Mouse (Mus musculus): ENCODE measurements around the gene Tex38.

Gene Tex38

DNA sequence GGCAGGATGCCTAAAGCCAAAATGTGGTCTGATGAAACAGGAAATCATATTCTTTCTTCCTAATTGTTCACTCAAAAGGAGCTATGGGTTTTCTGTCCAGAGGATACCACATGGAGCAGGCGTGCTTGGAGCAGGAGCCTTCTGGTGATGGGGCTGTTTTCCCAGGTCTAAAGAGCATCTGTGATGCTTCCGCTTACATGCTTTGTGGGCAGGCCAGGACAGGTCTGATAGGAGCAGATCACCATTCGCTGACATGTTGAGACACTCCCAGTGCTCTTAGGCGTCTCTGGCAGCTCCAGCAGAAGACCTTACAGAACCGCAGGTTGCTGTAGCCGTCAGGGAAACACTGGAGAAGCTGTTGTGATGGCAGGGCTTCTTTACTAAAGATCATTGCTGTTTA is 5.8 kb downstream of the Tex38 start:
- no peak for DNase-seq (ENCODE audit: low read depth, low spot score)

- DNase-seq (ENCODE audit: low read depth, low spot score): no peak
Measured at GRCm38 (mm10) chr4:115767647-115768467, 13.0 kb downstream of the Tex38 start.

DNA sequence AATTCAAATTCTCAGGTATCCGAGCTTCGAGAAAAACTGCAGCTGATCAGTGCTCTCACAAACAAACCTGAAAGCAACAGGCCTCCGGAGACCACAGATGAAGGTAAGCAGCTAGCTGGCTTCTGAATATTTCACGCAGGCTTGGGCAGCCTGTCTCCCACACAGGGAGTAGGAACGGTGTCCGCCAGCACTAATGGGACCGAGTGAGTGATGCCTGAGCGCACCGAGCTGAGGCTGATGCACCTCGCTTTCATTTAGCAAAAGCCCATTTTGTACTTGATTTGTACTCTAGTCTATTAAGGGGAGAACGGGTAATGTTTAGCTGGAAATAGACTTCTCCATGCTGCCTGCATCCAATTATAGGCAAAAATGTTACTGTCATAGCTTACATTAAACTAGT is 16.2 kb downstream of the Tex38 start:
- no peak for DNase-seq (ENCODE audit: low read depth, low spot score)

DNA sequence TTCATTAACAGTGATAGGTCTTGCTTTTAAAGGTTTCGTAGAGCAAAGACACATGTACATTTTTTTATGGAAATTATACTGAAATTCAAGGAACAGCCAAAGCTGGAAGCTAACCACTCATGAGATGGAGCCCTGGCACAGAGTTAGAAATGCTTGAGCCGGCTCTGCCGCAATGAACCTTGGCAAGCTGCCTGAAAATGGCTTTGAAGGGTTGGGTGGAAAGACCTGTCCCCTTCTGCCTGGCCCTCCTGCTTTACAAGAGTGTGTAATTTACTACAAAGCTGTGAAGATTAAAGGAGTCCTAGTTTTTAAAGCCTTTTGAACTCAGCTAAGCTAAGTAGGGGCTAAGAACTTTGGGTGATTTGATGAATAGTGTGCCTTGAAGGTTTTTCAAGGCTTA is 19.6 kb downstream of the Tex38 start:
- no peak for DNase-seq (ENCODE audit: low read depth, low spot score)

- DNase-seq (ENCODE audit: low read depth, low spot score): no peak
Measured at GRCm38 (mm10) chr4:115754851-115755250, 26.0 kb downstream of the Tex38 start.

- DNase-seq (ENCODE audit: low read depth, low spot score): no peak
Measured at GRCm38 (mm10) chr4:115754101-115754500, 26.7 kb downstream of the Tex38 start.

DNA sequence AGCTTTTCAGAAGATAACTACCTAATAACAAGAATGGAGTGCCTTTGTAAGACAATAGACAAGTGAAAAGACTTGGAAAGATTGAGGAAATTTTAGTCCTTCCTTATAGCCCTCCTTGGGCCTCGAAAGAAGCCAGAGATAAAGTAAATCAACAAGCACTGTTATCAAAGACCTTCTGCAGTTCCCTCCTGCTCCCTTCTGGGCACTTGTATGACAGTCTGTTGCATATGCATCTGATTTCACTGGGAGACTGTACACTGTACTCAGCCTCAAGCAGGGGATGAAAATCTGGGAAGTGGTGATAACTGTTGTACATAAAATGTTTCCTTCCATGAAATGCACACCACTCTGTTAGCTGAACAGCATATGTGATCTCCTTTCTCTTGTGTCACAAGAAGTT is 31.5 kb downstream of the Tex38 start:
- no peak for DNase-seq (ENCODE audit: low read depth, low spot score)

DNA sequence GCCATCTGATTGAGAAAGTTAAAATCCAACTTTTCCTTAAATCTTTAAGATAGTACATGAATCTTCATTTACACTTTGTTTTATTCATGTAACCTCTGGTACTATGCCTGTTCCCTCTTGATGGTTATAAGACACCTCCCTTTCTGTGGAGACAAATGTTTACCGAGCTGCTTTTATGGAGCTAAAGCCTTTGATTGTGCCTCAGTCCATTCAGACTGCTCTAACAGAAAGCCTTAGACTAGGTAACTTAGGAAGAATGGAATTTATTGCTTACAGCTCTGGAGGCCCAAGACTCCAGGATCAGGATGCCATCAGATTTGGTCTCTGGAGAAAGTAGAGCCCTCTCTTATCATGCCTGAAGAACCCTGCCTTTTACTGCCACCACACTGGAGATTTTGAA is 32.6 kb downstream of the Tex38 start:
- no peak for DNase-seq (ENCODE audit: low read depth, low spot score)

- no peak for DNase-seq (ENCODE audit: low read depth, low spot score)
Measured at GRCm38 (mm10) chr4:115743096-115743495, 37.7 kb downstream of the Tex38 start.

GRCm38 (mm10) chr4:115742658-115743057 is 38.2 kb downstream of the Tex38 start:
- DNase-seq (ENCODE audit: low read depth, low spot score): no peak

GRCm38 (mm10) chr4:115738481-115738985 is 42.3 kb downstream of the Tex38 start:
- DNase-seq (ENCODE audit: low read depth, low spot score): no peak

- peak; percentile 92 for DNase-seq (ENCODE audit: low read depth, low spot score)
Measured at GRCm38 (mm10) chr4:115737551-115738041, 43.2 kb downstream of the Tex38 start, which contains the start of gene Efcab14. Gene Efcab14 (plus strand): TSS chr4:115737744.

DNA sequence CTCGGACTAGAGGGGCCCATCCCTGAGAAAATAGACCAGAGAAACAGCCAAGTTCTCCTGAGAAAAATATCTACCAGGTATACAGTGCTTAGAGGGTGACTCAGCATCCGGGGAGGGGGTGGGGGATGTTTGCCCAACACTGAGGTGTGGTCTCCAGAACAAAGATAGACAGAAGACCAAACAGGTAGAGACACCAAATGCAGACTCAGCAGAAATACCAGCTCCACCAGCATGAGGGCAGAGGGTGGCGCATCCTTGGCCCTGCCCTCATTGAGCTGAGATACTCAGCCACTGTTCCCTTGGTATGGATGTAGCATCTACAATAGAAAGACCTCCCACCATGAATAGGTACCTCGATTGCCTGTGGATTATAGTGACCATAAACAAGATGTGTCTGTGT is 46.0 kb downstream of the Tex38 start:
- DNase-seq (ENCODE audit: low read depth, low spot score): no peak

GRCm38 (mm10) chr4:115733746-115734145 is 47.1 kb downstream of the Tex38 start:
- no peak for DNase-seq (ENCODE audit: low read depth, low spot score)

DNA sequence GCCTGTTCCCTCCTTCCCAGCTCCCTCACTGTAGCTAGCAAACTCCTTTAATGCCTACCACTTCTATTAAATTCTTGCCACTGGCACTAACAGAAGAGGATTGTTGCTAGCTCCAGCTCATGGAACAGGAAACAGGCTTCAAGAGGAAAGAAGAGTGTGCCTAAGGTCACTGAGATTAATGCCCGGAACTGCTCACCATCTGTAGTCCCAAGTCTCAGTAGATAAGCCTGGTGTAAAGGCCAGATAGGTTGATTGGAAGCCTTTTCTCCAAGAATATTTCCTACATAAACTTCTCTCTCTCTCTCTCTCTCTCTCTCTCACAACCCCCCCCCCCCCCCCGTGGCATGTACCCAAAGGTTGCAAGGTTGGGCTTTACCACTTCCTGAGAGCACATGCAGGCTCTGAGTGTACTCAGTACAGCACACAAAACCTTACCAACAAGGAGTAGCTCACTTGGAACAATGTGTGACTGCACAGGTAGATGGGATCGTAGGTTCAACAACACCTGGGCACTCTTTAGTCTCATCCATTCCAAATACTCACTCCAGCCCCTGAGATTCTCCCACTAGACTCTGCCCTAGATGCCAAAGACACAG is 48.5 kb downstream of the Tex38 start:
- no peak for DNase-seq (ENCODE audit: low read depth, low spot score)

DNA sequence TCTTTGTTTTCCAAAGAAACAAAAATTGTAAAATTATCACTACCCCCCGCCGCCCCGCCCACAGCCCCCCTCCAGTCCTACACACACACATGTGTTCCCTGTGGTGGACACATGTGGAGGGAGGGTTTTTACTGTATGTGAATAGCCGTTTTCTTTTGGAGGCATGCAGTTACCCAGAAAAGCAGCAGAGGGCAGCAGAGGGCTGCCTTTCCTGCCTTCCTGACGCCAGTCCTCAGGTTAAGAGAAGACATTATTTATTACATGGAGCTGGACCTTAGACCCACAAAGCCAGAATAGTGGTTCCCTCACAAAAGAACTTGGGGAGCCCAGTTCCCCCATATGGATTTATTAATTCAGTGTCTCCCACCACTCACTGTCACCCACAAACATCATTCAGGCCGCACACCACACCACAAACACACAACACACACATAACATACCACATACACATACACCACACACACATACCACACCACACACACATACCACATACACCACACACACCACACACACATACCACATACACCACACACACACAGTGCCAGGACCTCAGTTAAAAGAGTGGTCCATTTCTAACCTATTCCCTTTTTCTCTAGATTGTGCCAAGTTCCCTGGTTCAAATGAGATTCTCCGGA is 49.1 kb downstream of the Tex38 start:
- DNase-seq (ENCODE audit: low read depth, low spot score): peak; percentile 65

All from c-Kit-negative CD71-positive TER-119-positive erythroid progenitor cells, embryonic 14.5 days (primary cell).